Mouse (Mus musculus) CD4-positive, CD25-positive, alpha-beta regulatory T cell, adult 4 months (primary cell): ENCODE measurements around the gene Rara. TPM values are rescaled to one million over a fixed set of nuclear protein-coding genes. Genes with fewer than 3 reads are reported as not detected.

Experiments
- ATAC-seq: one replicate; pipeline ENCODE4 v1.8.0; 2017
- polyA plus RNA-seq, 2 experiments: library from polyadenylated mRNA; unstranded; fragments of 100-300 nt; shearing (Covaris generic); gene quantifications; one replicate each; pipeline ENCODE4 v1.2.1; 2017

The Rara gene
- polyA plus RNA-seq, 2 experiments from 2014 or later = 8.6 to 8.9 TPM

DNA sequence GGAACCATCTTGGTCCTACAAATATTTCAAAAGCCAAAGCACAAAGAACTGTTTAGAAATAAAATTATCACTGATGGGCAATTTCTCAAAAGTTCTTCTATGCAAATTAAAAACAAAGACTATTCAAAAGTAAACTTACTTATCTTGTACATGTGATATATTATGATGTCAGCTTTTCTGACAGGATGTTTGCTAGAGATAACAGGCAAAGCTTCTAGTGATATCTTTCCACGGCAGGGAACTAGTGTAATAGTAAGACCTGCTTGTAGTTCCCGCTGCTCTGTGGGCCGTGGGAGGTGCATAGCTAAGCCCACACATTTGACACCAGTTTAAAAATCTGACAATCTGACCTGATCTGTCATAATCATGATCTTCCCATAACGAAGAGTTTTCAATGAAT is 82.5 kb downstream of the Rara start:
- peak; percentile 47 for ATAC-seq

DNA sequence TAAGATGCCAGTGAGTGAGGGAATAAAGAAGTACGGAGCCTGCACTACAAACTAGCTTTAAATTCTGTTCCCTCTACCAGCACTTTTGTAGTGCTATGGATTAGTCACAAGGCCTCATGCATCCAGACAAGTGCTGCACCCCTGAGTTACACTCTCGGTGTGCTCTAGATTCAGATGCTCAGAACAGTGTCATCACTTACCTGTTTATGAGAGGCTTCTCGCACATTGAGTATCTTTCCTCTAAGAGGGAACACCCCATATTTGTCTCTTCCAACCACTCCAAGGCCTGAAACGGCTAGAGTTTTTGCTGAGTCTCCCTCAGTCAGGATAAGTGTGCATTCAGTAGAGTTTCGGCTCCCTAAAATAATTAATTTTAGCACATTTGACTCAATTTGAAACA is 83.1 kb downstream of the Rara start:
- ATAC-seq = no peak

- no peak for ATAC-seq
These were observed 86.2 kb downstream of the Rara start for GRCm38 (mm10) chr11:99013856-99014255.

- ATAC-seq = no peak
These were observed 92.2 kb downstream of the Rara start for GRCm38 (mm10) chr11:99019844-99020243.

GRCm38 (mm10) chr11:99022384-99022933 is 94.8 kb downstream of the Rara start:
- no peak for ATAC-seq

DNA sequence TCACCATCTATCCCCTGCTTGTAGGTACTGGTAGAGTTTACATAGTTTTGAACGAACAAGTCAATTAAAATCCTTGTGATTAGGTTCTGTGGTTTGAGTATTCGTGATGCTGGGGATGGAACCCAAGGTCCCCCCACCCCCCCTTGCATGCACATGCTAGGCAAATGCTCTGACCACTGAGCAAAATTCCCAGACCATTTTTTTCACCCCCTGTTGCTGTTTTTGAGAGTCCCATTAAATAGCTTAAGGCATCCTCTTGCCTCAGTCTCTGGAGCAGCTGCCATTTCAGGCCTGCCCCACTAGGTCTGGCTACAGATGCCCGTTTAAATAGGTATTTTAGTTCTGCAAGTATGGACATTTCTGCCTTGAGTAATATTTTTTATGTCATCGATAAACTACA is 95.5 kb downstream of the Rara start:
- no peak for ATAC-seq

DNA sequence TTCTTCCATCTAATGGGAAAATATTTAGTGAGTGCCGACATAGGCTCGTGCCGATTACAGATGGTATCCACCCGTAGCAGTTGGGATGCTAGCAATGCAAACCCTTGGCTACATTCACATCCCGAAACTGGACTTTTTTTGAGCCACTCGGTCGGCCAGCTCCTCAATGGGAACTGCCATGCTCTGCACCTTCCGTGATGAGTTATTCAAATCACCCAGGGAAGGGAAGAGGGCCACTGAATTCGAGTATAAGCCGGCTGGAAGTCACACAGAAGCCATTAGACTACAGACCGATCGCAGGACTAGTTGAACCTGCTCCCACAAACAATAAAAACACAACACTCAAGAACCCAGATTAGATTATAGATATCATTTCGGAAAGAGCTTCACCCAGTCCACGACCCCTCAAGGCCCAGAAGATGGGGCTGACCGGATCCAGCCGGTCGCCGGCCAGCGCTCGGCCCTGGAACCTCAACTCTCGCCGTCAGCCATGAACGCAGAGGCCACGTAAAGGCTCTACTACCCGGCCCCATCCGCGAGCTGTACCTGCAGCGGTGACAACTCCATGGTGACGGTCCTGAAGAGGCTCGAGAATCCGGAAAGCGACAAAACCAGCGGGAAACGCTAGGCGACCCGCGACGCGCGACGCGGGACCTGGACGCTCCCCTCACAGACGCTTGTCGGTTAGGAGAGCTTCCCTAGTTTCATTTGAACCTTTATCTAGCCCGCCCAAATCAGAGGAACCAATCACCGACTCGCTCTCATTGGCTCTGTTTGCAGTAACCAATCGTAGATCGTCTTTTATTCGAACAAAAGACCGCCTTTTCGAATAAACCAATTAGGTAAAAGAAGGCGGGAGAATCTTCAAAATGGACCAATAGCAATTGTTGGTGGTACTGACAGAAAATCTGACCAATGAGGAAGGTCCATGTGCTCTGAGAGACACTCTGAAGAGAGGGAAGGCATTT is 96.2 kb downstream of the Rara start, which contains the start of gene Top2a:
Gene Top2a, minus strand, starts transcription at position 690 of the 968 bp plus-strand sequence.
- ATAC-seq = peak; percentile 97

Other genes starting within 250 kb of the Rara start
- 10 to 100 TPM; 13.8 to 17.5 TPM for gene Psmd3, start 245.3 kb upstream of the Rara start, polyA plus RNA-seq
- gene Csf3, start 226.6 kb upstream of the Rara start, polyA plus RNA-seq = not detected
- 10 to 100 TPM; 27.0 to 37.5 TPM for gene Med24, start 198.4 kb upstream of the Rara start, polyA plus RNA-seq
- gene Thra, start 187.2 kb upstream of the Rara start, polyA plus RNA-seq = 1 to 10 TPM; 4.8 to 5.7 TPM
- gene Nr1d1, start 152.5 kb upstream of the Rara start, polyA plus RNA-seq = 10 to 100 TPM in 1 of 2 experiments, 1 to 10 TPM in 1; 4.9 to 12.3 TPM
- 10 to 100 TPM; 22.3 to 24.8 TPM for gene Msl1, start 132.3 kb upstream of the Rara start, polyA plus RNA-seq
- 10 to 100 TPM; 13.6 to 14.5 TPM for gene Casc3, start 122.9 kb upstream of the Rara start, polyA plus RNA-seq
- gene Rapgefl1, start 91.0 kb upstream of the Rara start, polyA plus RNA-seq = under 1 TPM in 1 of 2 experiments, not detected in 1; 0.48 TPM
- gene Wipf2, start 64.2 kb upstream of the Rara start, polyA plus RNA-seq = 10 to 100 TPM; 13.5 to 13.9 TPM
- 1 to 10 TPM; 4.1 to 8.5 TPM for gene Cdc6, start 20.0 kb upstream of the Rara start, polyA plus RNA-seq
- gene Gjd3, start 55.2 kb downstream of the Rara start, polyA plus RNA-seq = not detected
- gene Top2a, start 96.4 kb downstream of the Rara start, polyA plus RNA-seq = 10 to 100 TPM; 39.6 to 58.8 TPM
- 10 to 100 TPM; 12.6 to 20.7 TPM for gene Igfbp4, start 113.4 kb downstream of the Rara start, polyA plus RNA-seq
- under 1 TPM in 1 of 2 experiments, not detected in 1; 0.35 TPM for gene Tns4, start 161.5 kb downstream of the Rara start, polyA plus RNA-seq
- gene Ccr7, start 227.3 kb downstream of the Rara start, polyA plus RNA-seq = 100 to 1,000 TPM; 277 to 361 TPM